Mouse (Mus musculus): ENCODE results near the gene Fam193b. TPM values are rescaled to one million over a fixed set of nuclear protein-coding genes. Genes with fewer than 3 reads are reported as not detected.
"Not testable (repeated sequence)": the region's sequence is repeated elsewhere in the genome, so short reads cannot be mapped to it uniquely, and the experiment has no call there.

Fam193b gene
- polyA plus RNA-seq, 1 experiment from 2014 or later: 54.8 TPM

- H3K4me3 ChIP-seq: no peak overlapping the region
- H3K27ac ChIP-seq (replicated peaks): no peak overlapping the region
- no peak overlapping the region for H3K9ac ChIP-seq
- peaks cover 45% of the 10 kb centered on the region for H3K4me1 ChIP-seq (replicated peaks)
- 96% methylated on average over 12 of the region's 12 CpGs for WGBS
- ATAC-seq (ENCODE audit: low FRiP score, low read depth): no peak
- no peaks in the 10 kb centered on the region for H3K27me3 ChIP-seq
- no peak overlapping the region for H3K4me2 ChIP-seq
- H3K36me3 ChIP-seq: peaks cover 36% of the 10 kb centered on the region
- no peaks in the 10 kb centered on the region for H3K9me3 ChIP-seq
Measured at GRCm38 (mm10) chr13:55596802-55597201, 25.9 kb upstream of the Fam193b start.

- 73% methylated on average over 12 of the region's 12 CpGs for WGBS
- no peak overlapping the region for H3K9ac ChIP-seq
Measured at GRCm38 (mm10) chr13:55595375-55595774, 24.5 kb upstream of the Fam193b start.

GRCm38 (mm10) chr13:55593254-55593747, 22.4 kb upstream of the Fam193b start:
- ATAC-seq (ENCODE audit: low FRiP score, low read depth): peak; percentile 67
- Histone ChIP-seq H3K4me2 (peak overlapping the region; percentile 74), H3K4me3 (peak overlapping the region; percentile 82), H3K9ac (peak overlapping the region; percentile 79), H3K36me3 (peaks cover 36% of the 10 kb centered on the region), H3K27me3 (no peaks in the 10 kb centered on the region), H3K27ac (replicated peaks) (peak overlapping the region; percentile 87), H3K9me3 (no peaks in the 10 kb centered on the region), H3K4me1 (replicated peaks) (peaks cover 24% of the 10 kb centered on the region)
- WGBS: 1% methylated on average over 31 of the region's 31 CpGs

More at GRCm38 (mm10) chr13:55595375-55595774, 24.5 kb upstream of the Fam193b start:
- Histone ChIP-seq H3K4me1 (replicated peaks) (peaks cover 31% of the 10 kb centered on the region), H3K27me3 (no peaks in the 10 kb centered on the region), H3K4me3 (no peak overlapping the region), H3K27ac (replicated peaks) (no peak overlapping the region), H3K36me3 (peaks cover 36% of the 10 kb centered on the region), H3K9me3 (no peaks in the 10 kb centered on the region), H3K4me2 (no peak overlapping the region)
- no peak for ATAC-seq (ENCODE audit: low FRiP score, low read depth)

GRCm38 (mm10) chr13:55592512-55593253, 21.8 kb upstream of the Fam193b start:
- H3K4me1 ChIP-seq (replicated peaks): peaks cover 24% of the 10 kb centered on the region
- H3K27me3 ChIP-seq: no peaks in the 10 kb centered on the region
- no peaks in the 10 kb centered on the region for H3K9me3 ChIP-seq
- peak; percentile 99 for ATAC-seq (ENCODE audit: low FRiP score, low read depth)
- H3K4me3 ChIP-seq: peak overlapping the region; percentile 82
- H3K4me2 ChIP-seq: peak overlapping the region; percentile 74
- H3K36me3 ChIP-seq: peaks cover 31% of the 10 kb centered on the region
- peak overlapping the region; percentile 79 for H3K9ac ChIP-seq
- H3K27ac ChIP-seq (replicated peaks): peak overlapping the region; percentile 87
- 5% methylated on average over 29 of the region's 29 CpGs for WGBS

GRCm38 (mm10) chr13:55591961-55592490, 21.1 kb upstream of the Fam193b start:
- Histone ChIP-seq H3K4me1 (replicated peaks) (peaks cover 24% of the 10 kb centered on the region), H3K36me3 (peaks cover 25% of the 10 kb centered on the region), H3K27me3 (no peaks in the 10 kb centered on the region), H3K4me3 (no peak overlapping the region), H3K4me2 (peak overlapping the region; percentile 74; the same call in 1 of the 2 replicates), H3K27ac (replicated peaks) (peak overlapping the region; percentile 87; the same call in 1 of the 2 replicates), H3K9ac (no peak overlapping the region), H3K9me3 (no peaks in the 10 kb centered on the region)
- 74% methylated on average over 4 of the region's 4 CpGs for WGBS
- ATAC-seq (ENCODE audit: low FRiP score, low read depth): no peak

- 81% methylated on average over 4 of the region's 4 CpGs for WGBS
Measured at GRCm38 (mm10) chr13:55578086-55578485, 7.2 kb upstream of the Fam193b start.

GRCm38 (mm10) chr13:55576872-55577271, 6.0 kb upstream of the Fam193b start:
- not testable (repeated sequence) for H3K9ac ChIP-seq; H3K27ac ChIP-seq (replicated peaks); H3K4me2 ChIP-seq; ATAC-seq (ENCODE audit: low FRiP score, low read depth); H3K36me3 ChIP-seq; H3K27me3 ChIP-seq; H3K9me3 ChIP-seq; H3K4me3 ChIP-seq; H3K4me1 ChIP-seq (replicated peaks)
- WGBS: 95% methylated on average over 7 of the region's 7 CpGs

More at GRCm38 (mm10) chr13:55578086-55578485, 7.2 kb upstream of the Fam193b start:
- H3K4me1 ChIP-seq (replicated peaks): no peaks in the 10 kb centered on the region
- H3K9me3 ChIP-seq: no peaks in the 10 kb centered on the region
- ATAC-seq (ENCODE audit: low FRiP score, low read depth): no peak
- H3K4me2 ChIP-seq: no peak overlapping the region
- no peak overlapping the region for H3K4me3 ChIP-seq
- no peak overlapping the region for H3K9ac ChIP-seq
- H3K27ac ChIP-seq (replicated peaks): no peak overlapping the region
- H3K36me3 ChIP-seq: no peaks in the 10 kb centered on the region
- no peaks in the 10 kb centered on the region for H3K27me3 ChIP-seq

- Histone ChIP-seq H3K36me3 (no peaks in the 10 kb centered on the region), H3K9ac (no peak overlapping the region), H3K4me1 (replicated peaks) (peaks cover 10% of the 10 kb centered on the region), H3K27ac (replicated peaks) (no peak overlapping the region), H3K27me3 (no peaks in the 10 kb centered on the region), H3K4me3 (no peak overlapping the region), H3K9me3 (no peaks in the 10 kb centered on the region), H3K4me2 (no peak overlapping the region)
- 70% methylated on average over 5 of the region's 5 CpGs for WGBS
- ATAC-seq (ENCODE audit: low FRiP score, low read depth): no peak
Measured at GRCm38 (mm10) chr13:55575932-55576331, 5.0 kb upstream of the Fam193b start.

GRCm38 (mm10) chr13:55574321-55574720, 3.4 kb upstream of the Fam193b start:
- no peak for ATAC-seq (ENCODE audit: low FRiP score, low read depth)
- no peak overlapping the region for H3K9ac ChIP-seq
- no peak overlapping the region for H3K4me2 ChIP-seq
- no peak overlapping the region for H3K4me3 ChIP-seq
- no peak overlapping the region for H3K27ac ChIP-seq (replicated peaks)
- peaks cover 16% of the 10 kb centered on the region for H3K4me1 ChIP-seq (replicated peaks)
- no peaks in the 10 kb centered on the region for H3K27me3 ChIP-seq
- H3K9me3 ChIP-seq: no peaks in the 10 kb centered on the region
- 69% methylated on average over 5 of the region's 5 CpGs for WGBS
- H3K36me3 ChIP-seq: no peaks in the 10 kb centered on the region

GRCm38 (mm10) chr13:55573432-55573831, 2.5 kb upstream of the Fam193b start, which contains the start of gene Tmed9:
Tmed9 (plus strand) TSS chr13:55573732.
- 97% methylated on average over 2 of the region's 2 CpGs for WGBS
- Histone ChIP-seq H3K27me3 (no peaks in the 10 kb centered on the region), H3K27ac (replicated peaks) (no peak within 1 kb of the TSS), H3K36me3 (no peaks in the 10 kb centered on the region), H3K9ac (no peak within 1 kb of the TSS), H3K4me1 (replicated peaks) (peaks cover 24% of the 10 kb centered on the region), H3K4me3 (no peak within 1 kb of the TSS), H3K9me3 (no peaks in the 10 kb centered on the region), H3K4me2 (no peak within 1 kb of the TSS)
- no peak for ATAC-seq (ENCODE audit: low FRiP score, low read depth)

GRCm38 (mm10) chr13:55571977-55572376, 1.1 kb upstream of the Fam193b start:
- WGBS: 82% methylated on average over 2 of the region's 2 CpGs
- Histone ChIP-seq H3K4me3 (0 out of 2 replicates have a peak overlapping the region, but pooled peaks have one; percentile 13), H3K4me2 (peak overlapping the region; percentile 77), H3K36me3 (no peaks in the 10 kb centered on the region), H3K9me3 (no peaks in the 10 kb centered on the region), H3K27ac (replicated peaks) (no peak overlapping the region), H3K27me3 (no peaks in the 10 kb centered on the region), H3K9ac (no peak overlapping the region), H3K4me1 (replicated peaks) (peaks cover 37% of the 10 kb centered on the region)
- ATAC-seq (ENCODE audit: low FRiP score, low read depth): no peak

GRCm38 (mm10) chr13:55570286-55570973, 490 bp downstream of the Fam193b start:
- WGBS: 0% methylated on average over 47 of the region's 47 CpGs
- Histone ChIP-seq H3K4me3 (peak overlapping the region; percentile 58), H3K27ac (replicated peaks) (peak overlapping the region; percentile 91), H3K36me3 (no peaks in the 10 kb centered on the region), H3K9ac (peak overlapping the region; percentile 87), H3K4me1 (replicated peaks) (peaks cover 41% of the 10 kb centered on the region), H3K4me2 (peak overlapping the region; percentile 96), H3K9me3 (no peaks in the 10 kb centered on the region), H3K27me3 (no peaks in the 10 kb centered on the region)
- peak; percentile 69 for ATAC-seq (ENCODE audit: low FRiP score, low read depth)
